Mouse (Mus musculus): Measurements from ENCODE around the gene Apol7b. TPM values are rescaled to one million over a fixed set of nuclear protein-coding genes. Genes with fewer than 3 reads are reported as not detected.
"Not testable (repeated sequence)": the region's sequence is repeated elsewhere in the genome, so short reads cannot be mapped to it uniquely, and the experiment has no call there.

Apol7b gene
- polyA plus RNA-seq, 1 experiment from 2014 or later: not detected

DNA sequence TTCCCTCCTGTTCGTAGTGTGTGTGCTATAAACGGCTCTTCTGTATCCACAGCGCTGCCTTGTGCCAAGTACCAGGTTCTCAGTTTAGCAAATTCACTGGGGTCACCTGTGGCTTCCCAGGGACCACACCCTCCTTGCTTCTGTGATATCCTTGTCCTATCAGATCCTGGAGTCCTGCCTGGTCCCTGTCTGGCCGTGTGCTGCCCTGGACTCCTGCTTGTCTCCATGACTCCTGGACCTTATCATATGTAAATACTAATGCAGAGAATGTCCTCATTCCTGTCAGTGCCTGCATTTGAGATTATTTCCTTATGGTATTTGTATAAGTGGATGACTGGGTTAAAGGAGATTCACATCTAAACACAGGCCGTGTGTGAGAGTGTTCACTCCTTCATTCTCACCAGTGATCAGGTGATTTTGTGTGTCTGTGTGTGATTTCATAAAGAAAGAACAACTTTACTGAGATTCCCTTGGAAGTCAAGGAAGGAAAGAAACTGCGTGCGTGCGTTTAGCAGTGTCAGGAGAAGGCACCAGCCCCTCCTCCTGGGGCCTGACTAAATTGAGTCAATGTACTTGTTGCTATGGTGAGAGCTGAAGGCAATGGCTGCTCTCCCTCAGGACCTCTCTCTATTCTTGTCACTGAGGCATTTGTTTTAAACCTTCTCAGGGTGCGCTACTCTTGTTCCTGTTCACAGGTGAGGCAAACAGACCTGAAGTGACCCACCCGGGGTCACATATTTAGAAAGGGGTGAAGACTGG, 18.4 kb downstream of the Apol7b start:
- H3K9ac ChIP-seq (ENCODE audit: low read length); H3K4me1 ChIP-seq (replicated peaks; ENCODE audit: control insufficient read depth, insufficient read depth, low read length); ATAC-seq (ENCODE audit: low read depth); H3K36me3 ChIP-seq (ENCODE audit: control insufficient read depth, insufficient read depth, low read length); H3K4me2 ChIP-seq (ENCODE audit: low read depth, low read length); H3K4me3 ChIP-seq (ENCODE audit: low read length); H3K9me3 ChIP-seq (ENCODE audit: control insufficient read depth, low read length); H3K27ac ChIP-seq (ENCODE audit: low read length); H3K27me3 ChIP-seq (ENCODE audit: control insufficient read depth, insufficient read depth, low read depth, low read length): not testable (repeated sequence)
- 38% methylated on average over 8 of the region's 10 CpGs for WGBS

DNA sequence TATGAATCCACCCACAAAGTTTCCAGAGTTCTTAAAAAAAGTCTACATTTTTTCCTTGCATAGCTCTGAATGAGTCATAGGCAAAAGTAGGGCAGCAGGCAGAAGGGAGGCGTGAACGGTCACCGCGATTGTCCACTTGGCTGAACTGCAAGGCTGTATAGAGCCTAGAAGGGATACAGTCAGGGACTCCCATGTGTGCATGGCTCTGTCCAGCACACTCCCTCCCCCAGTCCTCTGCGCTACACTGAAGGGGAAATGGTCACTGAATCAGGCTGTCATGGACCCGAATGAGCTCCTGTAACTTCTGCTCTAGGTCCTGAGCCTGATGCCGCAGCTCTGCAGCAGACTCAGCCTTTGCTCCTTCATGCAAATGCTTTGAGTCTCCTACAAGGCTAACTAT, 24.4 kb downstream of the Apol7b start:
- H3K9me3 ChIP-seq (ENCODE audit: control insufficient read depth, low read length); H3K36me3 ChIP-seq (ENCODE audit: control insufficient read depth, insufficient read depth, low read length); H3K4me3 ChIP-seq (ENCODE audit: low read length); H3K27ac ChIP-seq (ENCODE audit: low read length); H3K9ac ChIP-seq (ENCODE audit: low read length); H3K27me3 ChIP-seq (ENCODE audit: control insufficient read depth, insufficient read depth, low read depth, low read length); H3K4me1 ChIP-seq (replicated peaks; ENCODE audit: control insufficient read depth, insufficient read depth, low read length); ATAC-seq (ENCODE audit: low read depth); H3K4me2 ChIP-seq (ENCODE audit: low read depth, low read length): not testable (repeated sequence)
- WGBS: 66% methylated on average over 3 of the region's 7 CpGs

DNA sequence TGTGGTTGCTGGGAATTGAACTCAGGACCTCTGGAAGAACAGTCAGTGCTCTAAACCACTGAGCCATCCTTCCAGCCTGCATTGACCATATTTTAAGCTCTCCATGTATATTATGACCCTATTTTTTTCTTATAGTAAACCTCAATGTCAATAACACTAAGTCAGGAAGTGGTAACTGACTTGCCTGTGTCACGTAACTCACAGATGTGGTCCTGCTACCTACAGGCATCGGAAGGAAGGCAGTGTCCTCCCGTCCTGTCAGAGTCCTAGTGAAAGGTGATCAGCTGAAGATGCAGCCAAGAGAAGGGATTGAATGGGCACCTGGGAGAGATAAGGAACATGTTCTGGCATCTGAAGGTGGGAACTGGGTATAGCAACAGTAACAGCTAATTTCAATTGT, 27.6 kb downstream of the Apol7b start:
- H3K36me3 ChIP-seq (ENCODE audit: control insufficient read depth, insufficient read depth, low read length): not testable (repeated sequence)
- no CpG with 5 or more reads among the region's 3 CpGs for WGBS

DNA sequence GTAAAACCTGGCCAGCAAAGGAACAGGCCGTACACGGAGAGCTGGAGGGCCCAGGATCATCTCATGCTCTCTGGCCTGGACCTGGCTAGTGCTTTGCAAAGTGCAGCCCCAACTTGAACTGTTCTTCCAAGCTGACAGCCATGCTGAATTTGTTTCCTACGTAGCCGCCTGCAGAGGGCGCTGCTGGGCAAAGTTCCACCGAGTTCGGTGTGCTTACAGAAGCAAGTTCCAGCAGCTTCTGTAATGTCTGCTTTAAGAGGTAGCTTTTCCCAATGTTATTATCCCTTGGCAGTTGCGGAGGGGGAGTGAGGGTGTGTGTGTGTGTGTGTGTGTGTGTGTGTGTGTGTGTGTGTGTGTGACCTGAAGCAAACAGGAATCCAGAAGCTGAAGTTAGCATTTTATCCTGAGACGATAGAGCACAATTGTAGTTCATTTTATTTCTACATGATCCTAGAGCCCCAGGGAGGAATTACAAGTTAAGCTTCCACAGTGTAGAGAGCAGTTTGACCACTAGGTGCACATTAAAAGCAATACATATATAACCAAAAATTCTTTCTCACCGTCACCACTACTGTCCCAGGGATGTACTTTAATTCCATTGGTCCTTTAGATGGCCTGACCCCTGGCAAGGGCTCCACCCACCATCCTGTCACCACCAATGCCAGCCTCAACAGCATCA, 30.5 kb downstream of the Apol7b start:
- not testable (repeated sequence) for H3K4me3 ChIP-seq (ENCODE audit: low read length); H3K9me3 ChIP-seq (ENCODE audit: control insufficient read depth, low read length); H3K36me3 ChIP-seq (ENCODE audit: control insufficient read depth, insufficient read depth, low read length); H3K27ac ChIP-seq (ENCODE audit: low read length); ATAC-seq (ENCODE audit: low read depth); H3K4me2 ChIP-seq (ENCODE audit: low read depth, low read length); H3K9ac ChIP-seq (ENCODE audit: low read length); H3K27me3 ChIP-seq (ENCODE audit: control insufficient read depth, insufficient read depth, low read depth, low read length); H3K4me1 ChIP-seq (replicated peaks; ENCODE audit: control insufficient read depth, insufficient read depth, low read length)
- WGBS: 28% methylated on average over 2 of the region's 10 CpGs

More for the DNA sequence above, 27.6 kb downstream of the Apol7b start:
- not testable (repeated sequence) for H3K9ac ChIP-seq (ENCODE audit: low read length); ATAC-seq (ENCODE audit: low read depth); H3K4me3 ChIP-seq (ENCODE audit: low read length); H3K27me3 ChIP-seq (ENCODE audit: control insufficient read depth, insufficient read depth, low read depth, low read length); H3K9me3 ChIP-seq (ENCODE audit: control insufficient read depth, low read length); H3K27ac ChIP-seq (ENCODE audit: low read length); H3K4me1 ChIP-seq (replicated peaks; ENCODE audit: control insufficient read depth, insufficient read depth, low read length); H3K4me2 ChIP-seq (ENCODE audit: low read depth, low read length)

DNA sequence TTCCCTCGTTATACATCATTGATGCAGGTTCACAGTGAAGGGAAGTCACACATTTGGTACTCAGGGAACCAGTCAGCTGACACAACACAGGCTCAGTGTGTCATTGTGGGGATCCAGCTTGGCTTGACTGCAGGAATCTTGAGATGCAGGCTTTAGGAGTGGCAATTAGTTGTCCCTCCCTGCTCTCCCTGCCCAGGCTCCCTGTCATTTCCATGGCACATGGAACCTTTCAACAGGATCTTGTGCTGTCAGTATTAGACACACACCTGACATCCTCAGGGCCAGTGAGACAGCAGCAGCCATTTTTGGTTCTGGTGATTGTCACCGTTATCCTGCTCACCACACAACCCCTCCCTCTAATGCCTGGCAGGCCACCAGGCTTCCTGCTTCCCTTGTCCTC, 31.6 kb downstream of the Apol7b start:
- not testable (repeated sequence) for H3K9ac ChIP-seq (ENCODE audit: low read length); H3K36me3 ChIP-seq (ENCODE audit: control insufficient read depth, insufficient read depth, low read length); H3K4me3 ChIP-seq (ENCODE audit: low read length); H3K27me3 ChIP-seq (ENCODE audit: control insufficient read depth, insufficient read depth, low read depth, low read length); H3K4me1 ChIP-seq (replicated peaks; ENCODE audit: control insufficient read depth, insufficient read depth, low read length); H3K27ac ChIP-seq (ENCODE audit: low read length); H3K9me3 ChIP-seq (ENCODE audit: control insufficient read depth, low read length); H3K4me2 ChIP-seq (ENCODE audit: low read depth, low read length); ATAC-seq (ENCODE audit: low read depth)
- WGBS: 50% methylated on average over 2 of the region's 2 CpGs

DNA sequence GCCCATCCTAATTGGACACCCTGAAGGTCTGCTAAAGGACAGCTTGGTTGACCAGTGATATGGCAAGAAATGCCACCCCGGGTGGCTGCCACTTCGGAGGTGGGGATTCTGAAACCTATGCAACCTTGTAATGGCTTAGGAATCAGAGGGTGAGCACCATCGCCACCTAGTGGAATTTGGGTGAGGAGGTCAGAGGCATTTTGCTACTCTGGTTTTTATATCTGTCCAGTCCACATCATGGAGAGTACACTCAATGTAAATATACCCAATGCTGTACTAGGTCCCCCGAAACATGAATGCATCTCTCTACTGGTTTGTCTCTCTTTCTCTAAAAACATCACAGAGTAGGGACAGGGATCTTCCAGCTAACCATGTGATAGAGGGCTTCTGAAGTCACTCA, 34.6 kb downstream of the Apol7b start:
- H3K4me2 ChIP-seq (ENCODE audit: low read depth, low read length); H3K27ac ChIP-seq (ENCODE audit: low read length); H3K4me1 ChIP-seq (replicated peaks; ENCODE audit: control insufficient read depth, insufficient read depth, low read length); H3K9ac ChIP-seq (ENCODE audit: low read length); H3K27me3 ChIP-seq (ENCODE audit: control insufficient read depth, insufficient read depth, low read depth, low read length); H3K9me3 ChIP-seq (ENCODE audit: control insufficient read depth, low read length); H3K36me3 ChIP-seq (ENCODE audit: control insufficient read depth, insufficient read depth, low read length); H3K4me3 ChIP-seq (ENCODE audit: low read length): not testable (repeated sequence)
- ATAC-seq (ENCODE audit: low read depth): 0 out of 2 replicates have a peak, but pooled peaks have one; percentile 26
- 32% methylated on average over 4 of the region's 4 CpGs for WGBS

DNA sequence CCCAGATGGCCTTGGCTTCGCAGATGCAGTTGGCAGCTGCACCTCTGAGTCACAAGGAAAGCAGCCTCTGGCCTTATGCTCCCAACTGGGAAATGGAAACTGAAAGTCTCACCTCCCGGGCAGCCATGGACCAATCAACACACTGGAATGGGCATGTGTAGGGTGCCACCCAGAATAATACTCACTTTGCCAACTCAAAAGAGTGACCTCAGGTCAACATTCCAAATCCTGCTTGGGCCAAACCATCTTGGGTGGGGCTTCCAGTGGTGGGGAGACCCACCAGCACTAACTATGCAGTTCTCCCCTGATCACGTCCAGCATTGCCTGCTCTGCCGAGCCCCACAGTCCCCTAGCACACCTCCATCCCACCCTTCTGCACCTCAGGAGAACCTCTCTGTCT, 36.3 kb downstream of the Apol7b start, which contains the start of gene Apol9a:
Gene Apol9a, minus strand, starts transcription at position 101 of the 400 bp plus-strand sequence.
- not testable (repeated sequence) for H3K4me3 ChIP-seq (ENCODE audit: low read length); H3K27me3 ChIP-seq (ENCODE audit: control insufficient read depth, insufficient read depth, low read depth, low read length); H3K27ac ChIP-seq (ENCODE audit: low read length); H3K4me1 ChIP-seq (replicated peaks; ENCODE audit: control insufficient read depth, insufficient read depth, low read length); H3K36me3 ChIP-seq (ENCODE audit: control insufficient read depth, insufficient read depth, low read length); H3K4me2 ChIP-seq (ENCODE audit: low read depth, low read length); H3K9ac ChIP-seq (ENCODE audit: low read length); ATAC-seq (ENCODE audit: low read depth); H3K9me3 ChIP-seq (ENCODE audit: control insufficient read depth, low read length)
- 86% methylated on average over 1 of the region's 4 CpGs for WGBS

DNA sequence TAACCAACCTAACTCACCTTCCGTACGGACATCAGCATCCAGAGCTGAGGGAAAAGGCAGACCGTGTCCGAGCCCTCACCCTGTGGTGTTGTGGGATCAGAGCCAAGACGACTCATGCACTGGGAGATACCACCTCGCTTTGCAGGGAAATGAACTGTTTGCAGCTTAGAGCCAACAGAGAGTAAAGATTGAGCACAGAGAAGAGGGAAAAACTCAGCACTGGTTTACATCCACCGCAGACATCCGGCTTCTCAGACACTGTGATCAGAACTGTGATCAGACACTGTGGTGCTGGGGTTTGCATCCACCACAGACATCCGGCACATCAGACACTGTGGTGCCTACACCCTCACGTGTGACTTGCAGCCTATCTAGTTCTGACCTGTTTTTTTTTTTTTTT, 40.9 kb downstream of the Apol7b start:
- not testable (repeated sequence) for H3K36me3 ChIP-seq (ENCODE audit: control insufficient read depth, insufficient read depth, low read length); H3K4me1 ChIP-seq (replicated peaks; ENCODE audit: control insufficient read depth, insufficient read depth, low read length); H3K9me3 ChIP-seq (ENCODE audit: control insufficient read depth, low read length); H3K4me2 ChIP-seq (ENCODE audit: low read depth, low read length); ATAC-seq (ENCODE audit: low read depth); H3K4me3 ChIP-seq (ENCODE audit: low read length); H3K9ac ChIP-seq (ENCODE audit: low read length); H3K27me3 ChIP-seq (ENCODE audit: control insufficient read depth, insufficient read depth, low read depth, low read length); H3K27ac ChIP-seq (ENCODE audit: low read length)
- WGBS: 54% methylated on average over 10 of the region's 10 CpGs

DNA sequence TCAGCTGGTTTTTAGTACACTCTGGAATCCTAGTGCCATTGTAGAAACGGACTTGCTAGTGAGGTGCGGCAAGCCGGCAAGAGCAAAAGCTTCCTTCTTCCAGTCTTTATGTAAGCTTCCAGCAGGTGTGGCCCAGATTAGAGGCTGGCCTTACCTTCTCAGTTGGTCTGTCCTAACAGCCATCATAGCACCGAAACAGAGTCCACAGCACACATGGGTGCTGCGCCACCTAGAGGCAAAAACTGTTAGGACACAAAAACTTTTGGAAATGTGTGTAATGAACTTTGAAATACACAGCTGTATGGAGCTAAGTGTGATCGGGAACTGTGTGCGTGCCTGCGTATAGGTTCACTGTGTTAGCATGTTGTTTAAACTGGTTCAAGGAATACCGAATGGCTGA, 48.3 kb downstream of the Apol7b start, which contains the start of gene Apol7a:
Gene Apol7a, minus strand, starts transcription at position 84 of the 400 bp plus-strand sequence.
- WGBS: 55% methylated on average over 9 of the region's 9 CpGs
- H3K27me3 ChIP-seq (ENCODE audit: control insufficient read depth, insufficient read depth, low read depth, low read length); H3K4me2 ChIP-seq (ENCODE audit: low read depth, low read length); H3K9ac ChIP-seq (ENCODE audit: low read length); H3K36me3 ChIP-seq (ENCODE audit: control insufficient read depth, insufficient read depth, low read length); H3K27ac ChIP-seq (ENCODE audit: low read length); H3K9me3 ChIP-seq (ENCODE audit: control insufficient read depth, low read length); H3K4me3 ChIP-seq (ENCODE audit: low read length); H3K4me1 ChIP-seq (replicated peaks; ENCODE audit: control insufficient read depth, insufficient read depth, low read length); ATAC-seq (ENCODE audit: low read depth): not testable (repeated sequence)

Measured in lung, embryonic 16.5 days (tissue).